Mouse (Mus musculus): ENCODE measurements around the gene Rmi2.
A peak's percentile ranks its signal among the peaks of the same experiment; 100 is the strongest.
"Not testable (repeated sequence)": the region's sequence is repeated elsewhere in the genome, so short reads cannot be mapped to it uniquely, and the experiment has no call there.

Rmi2 gene

DNA sequence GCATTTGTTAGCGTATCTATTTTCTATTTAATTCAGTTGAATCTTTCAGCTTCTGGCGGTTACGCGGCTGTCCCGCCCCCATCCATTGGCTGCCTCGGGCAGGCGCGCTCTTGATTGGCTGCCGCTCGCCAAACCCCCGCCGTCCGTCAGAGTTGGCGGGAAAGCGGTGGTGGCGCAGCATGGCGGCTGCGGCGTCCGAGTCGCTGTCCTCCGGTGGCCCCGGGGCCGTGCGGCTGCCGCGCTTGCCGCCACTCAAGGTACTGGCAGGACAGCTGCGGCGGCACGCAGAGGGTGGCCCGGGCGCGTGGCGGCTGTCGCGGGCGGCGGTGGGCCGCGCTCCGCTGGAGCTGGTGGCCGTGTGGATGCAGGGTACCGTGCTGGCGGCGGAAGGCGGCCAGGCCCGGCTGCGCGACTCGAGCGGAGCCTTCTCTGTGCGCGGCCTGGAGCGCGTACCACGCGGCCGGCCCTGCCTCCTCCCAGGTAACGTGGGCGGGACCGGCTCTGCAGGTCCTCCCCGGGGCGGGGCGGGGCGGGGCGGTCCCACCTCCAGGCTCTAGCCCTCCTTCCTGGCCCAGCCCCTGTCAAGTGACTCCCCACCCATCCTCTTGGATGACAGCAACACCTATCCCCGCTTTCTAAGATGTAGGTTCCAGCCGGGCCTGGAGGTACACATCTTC is at the start of gene Rmi2:
Gene Rmi2 (plus strand): TSS at position 149 of the 677 bp plus-strand sequence.
- peak; percentile 79 for DNase-seq (ENCODE audit: low read depth, low spot score)

DNA sequence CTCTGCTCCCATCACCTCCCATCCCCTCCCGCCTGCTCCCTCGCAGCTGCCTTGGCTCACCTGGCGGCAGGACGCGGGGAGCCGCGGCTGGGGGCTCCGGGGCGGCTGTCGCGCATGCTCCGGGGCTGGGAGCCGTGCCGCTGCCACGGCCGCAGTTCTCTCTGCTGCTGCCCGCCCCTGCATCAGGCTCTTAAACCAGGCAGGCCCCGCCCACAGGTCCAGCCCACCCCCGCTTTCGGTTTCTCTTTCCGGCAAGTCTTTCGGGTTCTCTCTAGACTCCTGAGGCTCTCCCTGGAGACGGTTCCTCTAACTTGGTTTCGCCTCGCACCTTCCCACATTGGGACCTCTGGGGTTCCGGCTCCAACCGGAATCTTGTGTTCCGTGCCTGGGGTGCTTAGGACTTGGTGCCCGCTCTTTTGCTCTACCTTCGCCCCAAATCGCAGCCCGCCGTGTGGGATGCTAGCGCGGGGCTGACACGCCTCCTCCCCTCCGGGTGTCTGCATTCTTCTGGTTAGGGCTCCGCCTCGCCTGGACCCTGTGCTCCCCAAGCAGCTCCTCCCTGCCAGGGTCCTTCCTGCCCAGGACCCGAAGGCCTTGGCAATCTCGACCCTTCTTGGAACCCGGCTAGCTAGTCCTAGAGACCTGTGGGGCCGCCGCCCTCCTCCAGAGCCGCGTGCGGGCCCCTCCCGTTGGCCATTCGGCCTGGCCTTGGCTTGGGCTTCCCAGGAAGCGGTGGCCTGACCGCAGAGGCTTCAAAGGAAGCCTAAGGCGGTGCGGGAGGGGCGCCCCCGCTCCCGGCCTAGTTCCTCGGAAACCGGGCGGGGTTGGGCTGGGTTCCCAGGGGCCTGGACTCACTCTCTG is 49.3 kb upstream of the Rmi2 start, which contains the start of gene Socs1:
Gene Socs1 (minus strand): TSS at position 166 of the 861 bp plus-strand sequence.
- peak; percentile 85 for DNase-seq (ENCODE audit: low read depth, low spot score)

DNA sequence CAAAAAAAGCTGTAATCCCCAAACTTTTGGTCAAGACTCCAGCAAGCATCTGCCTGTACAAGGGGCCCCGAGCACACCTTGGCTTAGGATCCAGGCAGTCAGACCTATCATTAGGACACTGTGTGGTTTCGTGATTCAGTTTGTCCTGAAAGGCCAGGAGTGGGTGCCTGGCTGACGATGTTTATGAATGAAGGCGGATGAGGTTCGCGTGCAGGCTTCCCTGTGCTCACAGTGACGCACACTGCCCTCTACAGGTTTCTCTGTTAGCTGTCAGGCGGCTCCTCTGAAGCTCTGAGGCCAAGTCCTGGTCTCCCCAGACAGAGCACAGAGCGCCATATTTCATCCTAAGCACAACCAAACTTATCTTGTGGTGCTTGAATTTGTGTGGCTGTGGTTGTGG is 48.6 kb upstream of the Rmi2 start:
- DNase-seq (ENCODE audit: low read depth, low spot score): peak; percentile 83

DNA sequence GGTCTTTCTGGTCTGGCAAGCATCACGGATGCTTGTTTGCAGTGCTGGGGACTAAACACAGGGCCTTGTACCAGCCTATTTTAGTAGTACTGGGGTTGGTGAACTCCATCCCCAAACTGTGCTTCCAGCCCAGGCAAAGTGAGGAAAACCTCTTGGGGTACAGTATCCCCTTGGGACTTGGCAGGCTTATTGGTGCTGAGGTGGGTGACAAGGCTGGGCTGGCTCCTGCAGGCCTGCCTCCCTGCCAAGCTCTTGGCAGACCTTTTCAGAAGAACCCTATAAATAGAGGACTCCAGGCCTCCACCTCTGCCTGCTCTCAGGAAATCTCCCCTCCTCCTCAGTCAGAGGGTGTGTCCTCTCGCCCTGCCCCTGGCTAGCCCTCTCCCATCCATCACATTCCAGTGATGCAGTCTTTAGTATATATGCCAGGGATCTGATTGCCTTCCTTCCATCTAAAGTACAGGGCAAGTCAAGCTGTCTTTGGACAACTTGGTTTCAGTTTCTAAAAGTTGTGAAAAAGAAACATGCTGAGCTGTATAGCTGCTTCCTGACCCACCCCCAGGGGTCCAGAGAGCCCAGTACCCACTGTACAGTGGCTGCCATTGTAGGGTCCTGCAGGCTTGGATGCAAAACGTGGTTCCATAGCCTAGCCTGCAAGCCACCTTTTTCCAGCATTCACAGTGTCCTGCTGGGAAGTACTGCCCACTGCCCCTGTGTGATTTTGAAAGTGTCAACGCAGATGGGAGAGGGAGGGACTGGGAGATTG is 47.9 kb upstream of the Rmi2 start:
- DNase-seq (ENCODE audit: low read depth, low spot score): no peak

GRCm38 (mm10) chr16:10787548-10788058 is 47.3 kb upstream of the Rmi2 start:
- no peak for DNase-seq (ENCODE audit: low read depth, low spot score)

- DNase-seq (ENCODE audit: low read depth, low spot score): no peak
Measured at GRCm38 (mm10) chr16:10788271-10788670, 46.6 kb upstream of the Rmi2 start, which contains the start of gene Tnp2. Gene Tnp2, minus strand, starts transcription at chr16:10788660.

DNA sequence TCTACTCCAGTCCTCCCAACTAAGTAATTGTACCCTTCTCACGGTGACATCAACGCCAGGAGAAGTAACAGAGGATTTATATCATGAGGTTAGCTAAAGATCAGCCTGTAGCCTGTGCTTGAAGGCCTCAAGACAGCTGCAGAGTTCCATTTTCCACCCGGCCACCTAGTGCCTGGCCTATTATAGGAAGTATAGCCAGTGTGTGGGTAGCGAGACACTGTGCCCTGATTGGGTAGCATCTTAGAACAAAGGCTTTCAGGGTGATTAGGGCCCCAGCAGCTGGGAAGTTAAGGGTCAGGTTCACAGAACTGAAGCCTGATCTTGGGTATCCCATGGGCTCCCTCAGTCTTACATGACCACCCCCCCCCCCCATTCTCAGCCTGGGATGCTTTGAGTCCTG is 46.0 kb upstream of the Rmi2 start:
- DNase-seq (ENCODE audit: low read depth, low spot score): no peak

GRCm38 (mm10) chr16:10790702-10791101 is 44.2 kb upstream of the Rmi2 start, which contains the start of gene Prm3:
Gene Prm3, minus strand, starts transcription at chr16:10790914.
- no peak for DNase-seq (ENCODE audit: low read depth, low spot score)

DNA sequence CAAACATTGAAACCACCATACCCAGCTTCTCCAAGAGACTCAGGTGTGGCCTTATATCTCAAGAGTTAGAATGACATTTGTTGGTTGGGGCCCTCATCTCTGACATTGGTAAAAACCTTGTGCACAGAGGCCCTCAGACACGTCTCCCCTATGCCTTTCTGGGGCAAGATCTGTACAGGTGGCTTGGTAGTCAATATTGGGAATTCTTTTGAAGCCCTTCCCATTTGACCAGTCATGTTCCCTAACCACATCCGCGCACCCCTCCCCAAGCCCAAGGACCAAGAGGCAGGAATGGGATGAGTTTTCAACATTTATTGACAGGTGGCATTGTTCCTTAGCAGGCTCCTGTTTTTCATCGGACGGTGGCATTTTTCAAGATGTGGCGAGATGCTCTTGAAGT is 38.8 kb upstream of the Rmi2 start, which contains the start of gene Prm2:
Gene Prm2 (minus strand): TSS at position 101 of the 400 bp plus-strand sequence.
- DNase-seq (ENCODE audit: low read depth, low spot score): no peak

DNA sequence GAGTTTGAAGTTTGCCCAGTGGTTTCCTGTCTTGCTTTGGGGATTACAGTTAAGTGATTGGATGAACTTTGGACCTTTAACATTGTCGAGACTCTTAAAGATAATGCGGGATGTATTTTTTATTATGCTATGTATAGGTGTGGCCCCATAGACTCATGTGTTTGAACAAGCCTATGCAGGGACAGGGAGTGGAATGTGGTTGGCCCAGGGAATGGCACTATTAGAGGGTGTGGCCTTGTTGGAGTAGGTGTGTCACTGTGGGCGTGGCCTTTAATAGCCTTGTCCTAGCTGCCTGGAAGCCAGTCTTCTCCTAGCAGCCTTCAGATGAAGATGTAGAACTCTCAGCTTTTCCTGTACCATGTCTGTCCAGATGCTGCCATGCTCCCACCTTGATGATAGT is 32.4 kb upstream of the Rmi2 start:
- not testable (repeated sequence) for DNase-seq (ENCODE audit: low read depth, low spot score)

DNA sequence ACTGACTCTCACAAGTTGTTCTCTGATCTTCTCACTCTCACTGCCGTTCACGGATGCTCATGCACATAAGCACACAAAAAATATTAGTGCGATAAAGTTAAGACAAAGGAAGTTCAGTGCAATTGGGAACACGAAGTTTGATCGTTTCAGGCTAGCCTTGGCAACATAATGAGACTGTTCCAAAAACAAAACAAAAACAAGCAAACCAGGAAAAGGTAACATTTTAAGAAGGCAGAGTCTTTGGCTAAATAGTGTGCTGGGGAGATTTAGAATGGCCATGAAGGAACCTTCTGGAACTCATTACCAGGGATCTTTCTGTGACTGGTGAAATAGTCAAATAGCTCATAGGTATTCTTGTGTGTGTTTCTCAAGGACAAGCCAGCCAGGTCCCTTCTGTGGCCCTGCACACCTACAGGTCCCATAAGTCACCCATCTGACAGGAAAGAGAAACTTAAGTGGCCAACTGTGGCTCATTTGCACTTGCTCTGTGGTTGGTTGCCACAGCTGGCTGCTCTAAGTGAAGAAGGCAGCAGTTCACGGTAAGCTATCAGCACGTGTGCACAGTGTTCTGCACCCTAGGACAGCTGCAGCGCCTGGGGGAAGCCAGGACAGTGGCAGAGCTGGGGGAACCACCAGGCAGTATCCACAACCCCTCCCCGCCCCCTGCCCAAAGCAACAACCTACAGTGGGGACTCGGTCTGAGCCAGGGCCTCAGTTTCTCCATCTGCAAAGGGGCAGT is 28.9 kb upstream of the Rmi2 start, which contains the start of gene Prm1:
Gene Prm1 (minus strand): TSS at position 51 of the 739 bp plus-strand sequence.
- no peak for DNase-seq (ENCODE audit: low read depth, low spot score)

DNA sequence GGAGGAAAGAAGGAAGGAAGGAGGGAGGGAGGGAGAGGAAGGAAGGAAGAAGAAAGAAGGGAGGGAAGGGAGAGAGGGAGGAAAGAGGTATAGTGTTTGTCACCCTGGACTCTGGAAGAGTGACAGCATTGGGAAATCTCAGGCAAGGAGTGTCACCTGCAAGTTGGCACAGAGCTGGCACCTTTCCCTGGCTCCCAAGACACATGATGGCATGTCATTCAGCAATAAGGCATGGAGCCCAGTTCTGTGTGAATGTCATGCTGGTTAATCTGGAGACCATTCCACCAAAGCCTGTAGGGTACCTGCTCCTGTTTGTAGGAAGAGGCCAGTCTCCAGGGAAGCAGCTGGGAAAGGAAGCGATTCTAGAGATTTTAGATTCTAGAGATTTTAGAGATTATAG is 24.5 kb upstream of the Rmi2 start:
- no peak for DNase-seq (ENCODE audit: low read depth, low spot score)

- DNase-seq (ENCODE audit: low read depth, low spot score): no peak
Measured at GRCm38 (mm10) chr16:10812865-10813371, 21.9 kb upstream of the Rmi2 start, which contains the start of gene Gm11172. Gene Gm11172, plus strand, starts transcription at chr16:10812915.

GRCm38 (mm10) chr16:10813726-10814125 is 21.1 kb upstream of the Rmi2 start:
- no peak for DNase-seq (ENCODE audit: low read depth, low spot score)

GRCm38 (mm10) chr16:10814864-10815263 is 20.0 kb upstream of the Rmi2 start:
- DNase-seq (ENCODE audit: low read depth, low spot score): no peak

DNA sequence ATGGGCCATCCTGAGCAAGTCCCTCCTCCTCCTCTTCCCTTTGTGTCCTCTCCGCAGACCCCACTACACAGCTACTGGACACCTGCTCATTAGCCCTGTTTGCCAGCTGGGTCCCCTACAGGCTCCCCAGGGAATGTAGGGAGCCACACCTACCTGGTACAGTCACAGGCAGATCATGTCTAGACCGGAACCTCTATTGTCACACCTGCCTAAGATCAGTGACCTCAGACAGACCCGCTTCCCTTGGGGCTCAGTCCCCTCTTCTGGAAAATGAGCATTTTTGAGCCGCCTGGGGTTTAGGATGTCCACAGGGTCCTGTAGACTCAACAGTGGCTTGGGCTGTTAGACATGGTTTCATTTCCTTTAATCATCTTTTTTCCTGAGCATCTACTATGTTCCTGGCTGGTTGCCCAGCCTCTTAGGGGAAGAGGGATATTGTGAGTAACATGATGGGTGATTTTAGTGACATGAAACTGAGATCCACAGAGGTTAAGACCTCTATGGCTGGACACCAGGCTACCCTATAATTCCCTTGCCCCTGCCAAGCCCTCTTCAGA is 16.2 kb upstream of the Rmi2 start:
- DNase-seq (ENCODE audit: low read depth, low spot score): no peak

DNA sequence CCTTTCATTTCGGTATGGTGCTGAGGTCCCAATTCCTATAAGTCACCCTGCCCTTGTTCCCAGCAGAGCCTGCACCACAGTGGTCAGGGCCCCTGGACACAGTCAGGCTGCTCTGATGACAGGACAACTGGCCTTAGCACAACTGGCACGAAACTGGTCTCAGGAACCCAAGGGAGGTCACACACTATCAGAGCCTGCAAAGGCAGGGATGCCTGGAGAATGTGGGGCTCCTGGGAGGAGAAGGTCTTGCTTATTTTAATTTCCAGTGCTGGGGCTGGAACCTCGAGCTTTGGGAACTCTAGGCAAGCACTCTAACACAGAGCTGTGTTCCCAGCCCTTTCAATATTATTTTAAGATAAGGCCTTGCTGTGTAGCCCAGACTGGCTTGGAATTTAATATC is 14.9 kb upstream of the Rmi2 start:
- DNase-seq (ENCODE audit: low read depth, low spot score): no peak

DNA sequence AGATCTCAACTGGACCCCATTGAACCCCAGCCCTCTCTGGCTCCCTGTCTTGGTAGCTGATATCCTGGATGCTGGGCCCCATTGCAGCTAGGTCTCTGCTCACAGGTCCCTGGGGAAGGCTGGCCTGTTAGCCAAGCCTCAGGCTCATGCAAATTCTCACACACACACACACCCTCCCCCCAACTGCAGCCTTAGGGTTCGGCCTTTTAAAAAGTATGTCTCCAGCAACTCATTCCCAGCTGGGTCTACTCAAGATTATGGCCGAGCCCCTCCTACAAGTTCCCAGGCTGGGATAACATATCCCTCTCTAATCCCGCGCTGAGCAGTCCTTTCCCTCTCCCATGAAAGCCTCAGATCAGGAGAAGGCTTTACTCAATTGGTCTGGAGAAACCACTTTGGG is 13.5 kb upstream of the Rmi2 start:
- DNase-seq (ENCODE audit: low read depth, low spot score): no peak

DNA sequence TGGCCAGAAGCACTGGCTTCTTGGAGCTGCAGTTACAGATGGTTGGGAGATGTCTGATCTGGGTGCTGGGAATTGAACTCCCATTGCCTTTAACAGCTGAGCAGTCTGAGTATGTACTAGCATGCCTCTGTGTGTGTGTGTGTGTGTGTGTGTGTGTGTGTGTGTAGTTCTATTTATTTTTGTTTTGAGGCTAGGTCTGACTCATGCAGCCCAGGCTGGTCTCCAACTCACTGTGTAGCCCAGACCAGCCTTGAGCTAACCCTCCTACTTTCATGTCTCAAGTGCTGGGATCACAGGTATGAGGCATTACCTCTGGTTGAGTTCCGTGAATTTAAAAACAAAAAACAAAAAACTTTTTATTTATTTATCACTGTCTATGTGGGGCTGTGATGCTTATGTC is 10.3 kb upstream of the Rmi2 start:
- DNase-seq (ENCODE audit: low read depth, low spot score): no peak

DNA sequence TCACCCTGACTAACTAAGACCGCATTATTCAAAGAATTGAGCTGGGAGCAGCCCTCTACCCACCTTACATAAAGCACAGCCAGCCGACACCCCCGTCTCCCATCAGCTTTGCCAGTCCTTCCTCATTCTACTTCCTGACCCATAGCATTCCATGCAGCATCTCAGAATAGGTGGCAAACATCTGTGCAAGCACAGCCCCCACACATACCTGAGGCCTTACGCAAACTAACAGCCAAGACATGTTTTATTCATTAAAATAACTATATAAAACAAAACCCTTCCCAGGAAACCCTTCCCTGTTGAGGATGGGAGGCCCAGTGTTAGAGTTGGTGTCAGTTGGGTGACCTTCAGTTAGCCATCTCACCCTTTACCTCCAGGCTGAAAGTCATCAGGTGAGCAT is 9.0 kb upstream of the Rmi2 start:
- no peak for DNase-seq (ENCODE audit: low read depth, low spot score)
